Mouse (Mus musculus) thymus, adult 2 months (tissue): ENCODE measurements around the gene Wwox.

Experiments used
- CTCF ChIP-seq: fragments of 200-500 bp; IDR thresholded peaks from 2 replicates; pipeline ENCODE4 v1.5.1; 2012; ENCODE audit warnings: mild to moderate bottlenecking, control low read depth, low read length, moderate library complexity, borderline replicate concordance; ENCODE audit not compliant: control insufficient read depth, poor library complexity, insufficient read depth; ENCODE audit errors: extremely low read depth
- POLR2A ChIP-seq: fragments of 200-500 bp; IDR thresholded peaks from 2 replicates; pipeline ENCODE4 v1.6.1; 2012; ENCODE audit warnings: mild to moderate bottlenecking, low read length, control low read depth, moderate library complexity; ENCODE audit not compliant: control insufficient read depth, poor library complexity, insufficient read depth; ENCODE audit errors: extremely low read depth

- TF ChIP-seq POLR2A = no peak
- TF ChIP-seq CTCF = no peak
These were observed 650.7 kb downstream of the Wwox start for GRCm38 (mm10) chr8:115090202-115090601.
